Mouse (Mus musculus) liver, embryonic 14.5 days (tissue): ENCODE data around the gene Txnip. TPM values are rescaled to one million over a fixed set of nuclear protein-coding genes. Genes with fewer than 3 reads are reported as not detected.

Experiments
- ATAC-seq: fragments of 200-750 bp; cut with Nextera tagmentation; 2 replicates; pipeline ENCODE4 v1.8.0; 2017; ENCODE audit warnings: moderate number of reproducible peaks, mild to moderate bottlenecking, moderate library complexity; ENCODE audit not compliant: insufficient read depth
- DNase-seq, 3 experiments: peaks; one replicate each; pipeline ENCODE4 v3.0.0-alpha.2; 2012 to 2013; ENCODE audit warnings: low read depth in 3 of 3, low spot score in 3 of 3
- H3K27ac ChIP-seq: fragments of 300-500 bp; sonication (generic); 2 replicates; pipeline ENCODE4 v1.5.1; 2014; ENCODE audit warnings: moderate library complexity, mild to moderate bottlenecking, control low read depth, inconsistent platforms
- H3K27me3 ChIP-seq: fragments of 300-500 bp; sonication (generic); 2 replicates; pipeline ENCODE4 v1.6.1; 2014; ENCODE audit warnings: mild to moderate bottlenecking, low read length, moderate library complexity; ENCODE audit not compliant: control insufficient read depth, insufficient read depth
- H3K36me3 ChIP-seq: fragments of 300-500 bp; sonication (generic); replicated peaks from 2 replicates; pipeline ENCODE4 v1.6.1; 2014; ENCODE audit warnings: low read depth; ENCODE audit not compliant: control insufficient read depth, insufficient read depth
- H3K4me1 ChIP-seq, 2 experiments: fragments of 200-500 bp in 1 of 2; fragments of 300-500 bp in 1 of 2; sonication (generic) in 1 of 2; replicated peaks; 2 replicates each; pipeline ENCODE4 v1.6.1; 2012 to 2014; ENCODE audit warnings: antibody characterized with exemption in 1 of 2, inconsistent platforms in 1 of 2, low read length in 1 of 2; ENCODE audit not compliant: control insufficient read depth in 2 of 2, insufficient read depth in 2 of 2
- H3K4me2 ChIP-seq: fragments of 300-500 bp; sonication (generic); 2 replicates; pipeline ENCODE4 v1.6.1; 2014; ENCODE audit warnings: low read depth, mild to moderate bottlenecking, control low read depth, moderate library complexity
- H3K4me3 ChIP-seq, 2 experiments: fragments of 200-500 bp in 1 of 2; fragments of 300-500 bp in 1 of 2; sonication (generic) in 1 of 2; 2 replicates each; pipeline ENCODE4 v1.5.1; 2012 to 2014; ENCODE audit warnings: low read depth in 2 of 2, low read length in 2 of 2, mild to moderate bottlenecking in 2 of 2, control low read depth in 1 of 2, inconsistent platforms in 1 of 2, moderate library complexity in 1 of 2; ENCODE audit not compliant: insufficient read depth in 1 of 2
- H3K9ac ChIP-seq: fragments of 300-500 bp; sonication (generic); replicated peaks from 2 replicates; pipeline ENCODE4 v1.6.1; 2014; ENCODE audit warnings: mild to moderate bottlenecking, control low read depth, moderate library complexity
- H3K9me3 ChIP-seq: fragments of 300-500 bp; sonication (generic); 2 replicates; pipeline ENCODE4 v1.6.1; 2016; ENCODE audit warnings: low read length, mixed read lengths; ENCODE audit not compliant: control insufficient read depth
- CTCF ChIP-seq: IDR thresholded peaks from 2 replicates; pipeline ENCODE4 v1.5.1; 2016; ENCODE audit warnings: antibody characterized with exemption, low read depth, control low read depth
- EP300 ChIP-seq: IDR thresholded peaks from 2 replicates; pipeline ENCODE4 v1.6.1; 2016; ENCODE audit warnings: antibody characterized with exemption, low read depth
- WGBS: fragments of 180-500 bp; shearing (Covaris S2); extraction: QIAGEN DNeasy Blood & Tissue Kit; methylation state at CpG from one replicate; pipeline ENCODE4 v1.1.7; 2014; ENCODE audit not compliant: insufficient replicate concordance; 5-methylcytosine and 5-hydroxymethylcytosine counted together
- polyA plus RNA-seq, 2 experiments: library from polyadenylated mRNA; depleted of rRNA in 1 of 2; stranded (reverse) in 1 of 2; unstranded in 1 of 2; fragments of >200 nt; fragmentation: Nextera tagmentation in 1 of 2; extraction: Ambion mirVana in 1 of 2; gene quantifications; 2 replicates each; pipeline versions ENCODE4 v1.2.1 to v1.2.3; 2012 to 2014

Txnip gene
- polyA plus RNA-seq, 2 experiments, result 32.5 to 42.8 TPM

DNA sequence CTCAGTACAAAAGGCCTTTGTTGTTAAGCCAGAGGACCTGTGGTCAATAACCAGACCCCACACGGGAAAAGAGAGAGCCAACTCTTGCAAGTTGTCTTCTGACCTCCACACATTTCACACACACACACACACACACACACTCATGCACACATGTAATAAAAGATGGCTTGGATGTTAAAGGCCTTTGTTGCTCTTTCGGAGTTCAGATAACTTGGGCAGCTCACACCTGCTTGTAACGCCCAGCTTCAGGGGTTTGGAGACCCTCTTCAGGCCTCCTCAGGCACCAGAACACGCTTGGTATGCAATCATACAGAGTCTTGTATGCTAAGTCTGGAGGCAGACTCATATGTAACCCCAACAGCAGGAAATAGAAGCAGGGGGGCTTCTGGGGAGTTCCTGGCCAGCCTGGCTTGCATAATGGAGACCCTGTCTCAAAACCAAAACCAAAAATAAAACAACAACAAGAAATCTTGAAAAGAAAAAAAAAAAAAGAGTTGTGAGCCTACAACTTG lies 21.5 kb downstream of the Txnip start:
- no peaks in the 10 kb centered on the region for H3K27me3 ChIP-seq
- TF ChIP-seq EP300 (no peak), CTCF (no peak)
- no peaks in the 10 kb centered on the region for H3K9me3 ChIP-seq
- no peak overlapping the region for H3K4me3 ChIP-seq
- H3K4me2 ChIP-seq, result peak overlapping the region; percentile 45; the same call in 1 of the 2 replicates
- H3K36me3 ChIP-seq, result no peaks in the 10 kb centered on the region
- 63% methylated on average over 4 of the region's 4 CpGs for WGBS
- no peak for ATAC-seq
- no peak overlapping the region for H3K9ac ChIP-seq
- no peak for DNase-seq
- no peak overlapping the region for H3K27ac ChIP-seq
- H3K4me1 ChIP-seq, result peaks cover 13 to 25% of the 10 kb centered on the region in 2 experiments

GRCm38 (mm10) chr3:96579885-96580454 lies 22.2 kb downstream of the Txnip start:
- DNase-seq (peak; percentile 78 to 89 (median 80)), ATAC-seq (peak; percentile 60)
- Histone ChIP-seq H3K9me3 (no peaks in the 10 kb centered on the region), H3K4me1 (peaks cover 13 to 25% of the 10 kb centered on the region in 2 experiments), H3K36me3 (no peaks in the 10 kb centered on the region), H3K27me3 (no peaks in the 10 kb centered on the region), H3K4me2 (peak overlapping the region; percentile 45), H3K4me3 (no peak overlapping the region), H3K27ac (no peak overlapping the region), H3K9ac (no peak overlapping the region)
- no peak for TF ChIP-seq EP300
- TF ChIP-seq CTCF, result peak; percentile 100
- WGBS, result 4% methylated on average over 16 of the region's 16 CpGs

- H3K9me3 ChIP-seq, result no peaks in the 10 kb centered on the region
- H3K9ac ChIP-seq, result no peak overlapping the region
- ATAC-seq (no peak), DNase-seq (no peak)
- H3K27me3 ChIP-seq, result no peaks in the 10 kb centered on the region
- no peaks in the 10 kb centered on the region for H3K36me3 ChIP-seq
- WGBS, result 52% methylated on average over 6 of the region's 6 CpGs
- H3K27ac ChIP-seq, result no peak overlapping the region
- H3K4me2 ChIP-seq, result no peak overlapping the region
- TF ChIP-seq CTCF (no peak), EP300 (no peak)
- H3K4me1 ChIP-seq, result peaks cover 13 to 19% of the 10 kb centered on the region in 2 experiments
- H3K4me3 ChIP-seq, result no peak overlapping the region
These were observed 23.4 kb downstream of the Txnip start for GRCm38 (mm10) chr3:96581141-96581540.

- H3K27ac ChIP-seq, result no peak overlapping the region
- WGBS, result 81% methylated on average over 16 of the region's 16 CpGs
- TF ChIP-seq CTCF (no peak), EP300 (no peak)
These were observed 24.2 kb downstream of the Txnip start for GRCm38 (mm10) chr3:96581771-96582515.

DNA sequence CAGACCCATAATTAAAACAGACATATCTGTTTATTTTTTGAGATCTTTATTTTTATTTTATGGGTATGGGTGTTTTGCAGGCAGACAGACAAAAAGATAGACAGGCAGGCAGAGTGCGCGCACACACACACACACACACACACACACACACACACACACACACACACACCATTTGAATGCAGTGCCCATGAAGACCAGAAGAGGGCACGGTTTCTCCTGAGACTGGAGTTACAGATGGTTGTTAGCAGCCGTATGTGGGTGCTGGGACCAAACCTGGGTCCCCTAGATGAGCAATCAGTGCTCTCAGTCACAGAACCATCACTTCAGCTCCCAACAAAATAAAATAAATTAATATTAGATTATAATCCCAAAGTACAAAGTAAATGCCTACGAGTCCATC lies 25.6 kb downstream of the Txnip start:
- TF ChIP-seq CTCF (peak; percentile 45), EP300 (no peak)
- H3K9ac ChIP-seq, result no peak overlapping the region
- DNase-seq, result no peak

More at GRCm38 (mm10) chr3:96581771-96582515, 24.2 kb downstream of the Txnip start:
- Histone ChIP-seq H3K4me1 (peaks cover 8 to 12% of the 10 kb centered on the region in 2 experiments), H3K4me2 (no peak overlapping the region), H3K9ac (no peak overlapping the region), H3K27me3 (no peaks in the 10 kb centered on the region), H3K9me3 (no peaks in the 10 kb centered on the region), H3K4me3 (no peak overlapping the region), H3K36me3 (no peaks in the 10 kb centered on the region)
- no peak for DNase-seq
- ATAC-seq, result no peak

More for the DNA sequence above, 25.6 kb downstream of the Txnip start:
- Histone ChIP-seq H3K9me3 (no peaks in the 10 kb centered on the region), H3K36me3 (no peaks in the 10 kb centered on the region), H3K27me3 (no peaks in the 10 kb centered on the region), H3K4me2 (no peak overlapping the region), H3K4me3 (no peak overlapping the region), H3K4me1 (peaks cover 6 to 8% of the 10 kb centered on the region in 2 experiments), H3K27ac (no peak overlapping the region)
- 86% methylated on average over 5 of the region's 5 CpGs for WGBS
- ATAC-seq, result no peak
